Mouse (Mus musculus) thymus, postnatal 25 days (tissue): ENCODE measurements around the gene Xirp1.
A peak's percentile ranks its signal among the peaks of the same experiment; 100 is the strongest.
"Not testable (repeated sequence)": the region's sequence is repeated elsewhere in the genome, so short reads cannot be mapped to it uniquely, and the experiment has no call there.

Source experiments
- DNase-seq: peaks from one replicate; pipeline ENCODE4 v3.0.0; 2022

Xirp1 gene

GRCm38 (mm10) chr9:120016956-120017355 is 6.4 kb downstream of the Xirp1 start:
- no peak for DNase-seq

DNA sequence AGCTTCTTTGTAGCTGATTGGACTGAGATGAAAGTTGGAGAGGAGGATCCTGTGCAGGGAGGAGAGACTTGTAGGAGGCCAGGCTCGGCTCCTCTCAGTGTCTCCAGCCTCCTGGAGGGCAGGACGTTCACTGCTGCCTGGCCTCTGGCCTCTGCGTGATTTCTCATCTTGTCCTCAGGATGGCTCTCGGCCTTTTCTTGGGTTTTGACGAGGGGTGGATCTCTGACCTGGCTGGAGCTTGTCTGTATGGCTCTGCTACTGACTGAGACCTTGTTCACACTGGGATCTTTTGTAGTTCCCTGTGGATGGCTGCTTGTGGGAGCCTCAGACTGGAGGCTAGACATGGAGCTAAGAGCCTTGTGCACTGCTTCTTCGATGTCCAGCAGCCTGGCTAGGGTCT is 8.6 kb downstream of the Xirp1 start:
- DNase-seq = no peak

GRCm38 (mm10) chr9:120013251-120013820 is 10.1 kb downstream of the Xirp1 start:
- DNase-seq = no peak

- DNase-seq = no peak
Measured at GRCm38 (mm10) chr9:120012781-120013180, 10.6 kb downstream of the Xirp1 start.

GRCm38 (mm10) chr9:120012161-120012560 is 11.2 kb downstream of the Xirp1 start:
- DNase-seq = not testable (repeated sequence)

DNA sequence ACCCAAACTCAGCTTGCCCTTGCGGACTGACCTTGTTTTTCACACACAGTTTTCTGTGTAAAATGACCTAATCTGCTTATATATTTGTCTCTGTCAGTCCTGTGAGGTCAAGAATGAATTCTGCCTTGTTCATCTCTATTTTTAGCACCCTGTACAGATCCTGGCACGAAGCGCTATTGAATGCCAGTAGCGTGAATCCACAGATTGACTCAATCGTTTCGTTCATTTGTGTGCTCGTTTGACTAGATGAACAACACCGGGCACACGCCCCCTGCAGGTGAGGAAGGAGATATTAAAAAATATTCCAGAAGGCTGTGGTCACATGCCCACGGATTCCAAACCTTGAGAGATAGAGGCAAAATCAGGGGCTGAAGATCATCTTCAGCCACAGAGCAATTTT is 11.9 kb downstream of the Xirp1 start:
- DNase-seq = peak; percentile 70

GRCm38 (mm10) chr9:120010781-120011511 is 12.5 kb downstream of the Xirp1 start:
- DNase-seq = peak; percentile 97

- no peak for DNase-seq
Measured at GRCm38 (mm10) chr9:120009871-120010270, 13.5 kb downstream of the Xirp1 start.

- DNase-seq = no peak
Measured at GRCm38 (mm10) chr9:120009226-120009841, 14.1 kb downstream of the Xirp1 start.

- no peak for DNase-seq
Measured at GRCm38 (mm10) chr9:120007833-120008232, 15.6 kb downstream of the Xirp1 start.

DNA sequence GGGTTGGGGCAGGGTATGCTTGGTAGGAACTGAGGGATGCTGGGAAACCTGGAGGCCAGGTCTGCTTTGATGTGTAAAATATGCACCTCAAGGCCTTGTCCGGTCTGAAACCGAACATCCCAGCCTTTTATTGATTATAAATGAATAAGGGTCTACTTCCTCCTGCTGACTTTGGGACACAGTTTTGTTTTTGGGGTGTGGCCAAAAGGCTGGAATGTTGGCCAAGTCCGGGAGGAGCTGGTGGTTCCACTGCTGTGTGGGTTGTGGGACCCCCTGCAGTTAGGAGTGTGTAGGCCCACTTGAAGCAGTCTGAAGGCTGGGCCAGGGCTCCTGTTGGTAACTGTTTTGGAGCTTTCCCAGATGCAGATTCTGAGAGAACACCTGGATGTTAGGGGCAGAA is 17.5 kb downstream of the Xirp1 start:
- no peak for DNase-seq

DNA sequence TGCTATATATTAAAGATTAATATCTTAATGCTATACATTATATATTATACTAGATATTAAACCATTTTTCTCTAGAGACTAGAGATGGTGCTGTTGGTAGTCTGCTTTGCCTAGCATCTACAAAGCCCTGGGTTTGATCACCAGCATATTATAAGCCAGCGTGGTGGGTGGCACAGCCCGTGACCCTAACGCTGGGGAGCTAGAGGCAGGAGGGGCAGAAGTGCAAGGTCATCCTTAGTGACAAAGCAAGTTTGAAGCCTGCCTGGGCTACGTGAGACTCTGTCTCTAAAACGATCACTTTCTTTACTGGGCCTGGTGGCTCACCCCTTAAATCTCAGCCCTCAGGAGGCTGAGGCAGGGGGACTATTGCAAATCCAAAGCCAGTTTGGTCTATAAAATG is 20.5 kb downstream of the Xirp1 start:
- no peak for DNase-seq

- DNase-seq = peak; percentile 81
Measured at GRCm38 (mm10) chr9:120001945-120002725, 21.3 kb downstream of the Xirp1 start.

DNA sequence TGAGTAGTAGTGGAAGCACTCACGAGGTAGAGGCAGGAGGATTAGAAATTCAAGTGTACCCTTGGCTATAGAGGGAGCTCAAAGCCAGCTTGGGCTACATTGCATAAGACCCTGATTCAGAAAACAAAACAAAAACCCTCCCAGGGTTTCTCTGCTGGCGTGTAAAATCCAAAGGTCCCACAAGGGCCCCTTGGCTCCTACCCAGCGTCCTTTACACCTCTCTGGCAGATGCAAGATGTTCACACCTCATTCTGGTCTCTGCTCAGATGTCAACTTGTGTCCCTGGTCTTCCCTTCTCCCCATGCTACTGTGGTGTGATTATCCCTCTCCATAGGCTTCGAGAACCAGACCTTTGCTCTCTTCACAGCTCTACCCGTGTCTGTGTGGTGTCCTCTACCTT is 22.6 kb downstream of the Xirp1 start:
- DNase-seq = no peak

DNA sequence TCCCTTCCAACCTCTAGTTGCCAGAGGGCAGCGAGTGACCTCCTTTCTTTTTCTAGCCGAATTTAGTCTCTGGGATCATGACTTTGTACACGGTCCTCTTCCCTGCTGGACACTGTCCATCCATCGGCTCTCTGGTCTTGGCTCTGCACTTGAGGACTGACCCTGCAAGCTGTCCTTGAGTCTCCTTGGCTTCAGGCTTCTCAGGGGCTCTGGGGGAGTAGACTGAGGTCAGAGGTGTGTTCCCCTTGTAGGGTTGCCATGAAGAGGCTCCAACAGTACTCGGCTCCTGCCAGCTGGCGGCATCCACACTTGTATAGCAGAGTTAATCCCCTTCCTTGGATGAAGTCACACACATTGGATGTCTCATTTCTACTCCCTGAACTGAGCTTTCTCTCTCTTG is 23.8 kb downstream of the Xirp1 start:
- no peak for DNase-seq

GRCm38 (mm10) chr9:119998776-119999175 is 24.6 kb downstream of the Xirp1 start:
- no peak for DNase-seq

GRCm38 (mm10) chr9:119996080-119996479 is 27.3 kb downstream of the Xirp1 start:
- DNase-seq = no peak

- DNase-seq = no peak
Measured at GRCm38 (mm10) chr9:119994207-119994606, 29.2 kb downstream of the Xirp1 start.

GRCm38 (mm10) chr9:119993092-119993844 is 30.1 kb downstream of the Xirp1 start:
- DNase-seq = peak; percentile 42

- DNase-seq = no peak
Measured at GRCm38 (mm10) chr9:119991310-119991709, 32.1 kb downstream of the Xirp1 start.

DNA sequence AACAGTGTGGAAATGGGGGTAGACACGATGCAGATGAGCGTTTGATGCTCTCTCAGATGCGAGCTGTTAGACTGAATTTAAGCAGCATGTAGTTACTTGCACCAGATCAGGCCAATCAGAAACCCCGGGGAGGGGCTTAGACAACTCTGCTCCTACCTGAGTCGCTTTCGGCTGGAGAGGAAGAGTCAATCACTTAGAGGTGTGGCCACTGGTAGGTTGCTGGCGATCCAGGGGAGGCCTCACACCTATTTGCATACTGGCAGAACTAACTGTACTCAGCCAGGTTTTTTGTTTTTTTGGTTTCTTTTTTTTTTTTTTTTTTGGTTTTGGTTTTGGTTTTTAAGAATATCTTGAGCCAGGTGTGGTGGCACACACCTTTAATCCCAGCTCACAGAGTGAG is 35.1 kb downstream of the Xirp1 start:
- DNase-seq = no peak

GRCm38 (mm10) chr9:119985881-119986574 is 37.4 kb downstream of the Xirp1 start:
- no peak for DNase-seq
